Mouse (Mus musculus) CD4-positive, CD25-positive, alpha-beta regulatory T cell, adult 9 weeks (primary cell): ENCODE data around the gene Vkorc1l1. TPM values are rescaled to one million over a fixed set of nuclear protein-coding genes. Genes with fewer than 3 reads are reported as not detected.

ENCODE experiments used
- polyA plus RNA-seq: library from polyadenylated mRNA; unstranded; fragments of 100-300 nt; shearing (Covaris generic); gene quantifications from one replicate; pipeline ENCODE4 v1.2.1, GENCODE M21; 2017

Vkorc1l1 gene
- 5.5 TPM for polyA plus RNA-seq

GRCm38 (mm10) chr5:129941495-129942045 is at the start of gene Vkorc1l1:
Gene Vkorc1l1, plus strand, starts transcription at chr5:129941970.

GRCm38 (mm10) chr5:129895198-129896088 is 46.3 kb upstream of the Vkorc1l1 start, which contains the start of gene Zbed5:
Gene Zbed5, plus strand, starts transcription at chr5:129895723.

DNA sequence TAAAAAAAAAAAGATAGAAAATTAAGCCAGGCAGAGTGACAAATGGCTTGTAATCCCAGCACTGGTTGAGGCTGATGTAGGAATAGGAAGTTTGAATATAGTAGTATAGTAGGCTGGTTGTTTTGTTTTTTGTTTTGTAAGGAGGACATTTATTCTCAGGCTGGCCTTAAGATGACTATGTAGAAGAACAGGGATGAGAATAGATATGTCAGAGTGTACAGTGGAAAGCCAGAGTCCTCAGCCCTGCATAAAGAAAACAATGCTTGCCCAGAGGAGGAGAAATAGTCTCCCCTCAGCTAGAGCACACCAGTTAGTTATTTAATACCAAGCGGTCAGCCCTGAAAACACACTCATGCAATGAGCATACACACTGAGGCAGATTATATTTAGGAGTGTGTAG is 43.3 kb upstream of the Vkorc1l1 start, which contains the start of gene Phkg1:
TSS of gene Phkg1 (minus strand) at position 101 of the 400 bp plus-strand sequence.

GRCm38 (mm10) chr5:129908242-129908965 is 33.4 kb upstream of the Vkorc1l1 start, which contains the start of gene Nupr1l:
Gene Nupr1l, plus strand, starts transcription at chr5:129908540.

DNA sequence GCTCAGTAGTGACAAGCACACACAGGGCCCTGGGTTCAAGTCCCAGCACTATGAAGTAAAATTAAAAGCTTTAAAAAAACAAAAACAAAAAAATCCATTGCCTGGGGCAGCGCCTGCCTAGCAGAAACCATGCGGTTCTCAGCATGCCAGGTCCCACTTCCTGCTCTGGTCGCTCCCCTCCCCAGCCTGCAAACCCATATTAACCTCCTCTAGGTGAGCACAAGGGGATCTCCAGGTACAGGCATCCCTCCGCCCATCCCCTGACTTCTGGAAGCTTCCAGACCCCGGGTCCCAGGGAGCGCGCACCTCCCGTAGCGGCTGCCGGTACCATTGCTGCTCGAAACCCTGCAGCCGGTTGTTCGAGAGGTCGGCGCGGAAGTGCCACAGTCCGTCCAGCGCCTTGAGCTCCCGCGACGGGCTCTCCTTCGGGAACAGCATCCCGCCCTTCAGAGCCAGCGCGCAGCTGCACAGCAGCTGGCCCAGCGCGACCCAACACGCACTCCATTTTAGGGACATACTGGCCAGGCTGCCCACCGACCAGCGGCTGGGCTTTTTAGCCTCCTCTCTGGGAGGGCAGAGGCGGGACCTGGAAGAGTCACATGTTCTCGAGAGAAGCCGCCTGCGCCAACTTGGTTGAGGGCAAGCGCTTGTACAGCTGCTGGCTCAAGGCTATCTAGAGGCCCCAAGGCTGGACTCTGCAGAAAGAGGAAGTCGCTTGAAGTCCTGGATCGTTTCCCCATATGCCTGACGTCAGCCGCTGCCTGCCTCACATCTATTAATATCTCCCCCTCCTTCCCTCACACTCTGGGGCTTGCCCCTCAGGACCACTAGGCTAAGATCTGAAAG is 60.8 kb downstream of the Vkorc1l1 start, which contains the start of gene Gusb:
TSS of gene Gusb (minus strand) at position 749 of the 846 bp plus-strand sequence.

GRCm38 (mm10) chr5:130029142-130029897 is 87.5 kb downstream of the Vkorc1l1 start, which contains the start of the genes Asl and Crcp:
Gene Asl, minus strand, starts transcription at chr5:130029247.
Gene Crcp, plus strand, starts transcription at chr5:130029290.

Other genes starting within 250 kb of the Vkorc1l1 start
- gene Sept14, start 233.5 kb upstream of the Vkorc1l1 start, polyA plus RNA-seq = not detected
- gene Mrps17, start 226.5 kb upstream of the Vkorc1l1 start, polyA plus RNA-seq = 127 TPM
- 33.3 TPM for gene Nipsnap2, start 216.9 kb upstream of the Vkorc1l1 start, polyA plus RNA-seq
- gene Psph, start 154.5 kb upstream of the Vkorc1l1 start, polyA plus RNA-seq = 74.7 TPM
- 34.6 TPM for gene Sumf2, start 95.0 kb upstream of the Vkorc1l1 start, polyA plus RNA-seq
- gene Chchd2, start 54.5 kb upstream of the Vkorc1l1 start, polyA plus RNA-seq = 362 TPM
- 1.3 TPM for gene Zbed5, start 46.2 kb upstream of the Vkorc1l1 start, polyA plus RNA-seq
- gene Phkg1, start 43.4 kb upstream of the Vkorc1l1 start, polyA plus RNA-seq = 0.33 TPM
- gene Nupr1l, start 33.4 kb upstream of the Vkorc1l1 start, polyA plus RNA-seq = not detected
- 58.3 TPM for gene Gusb, start 61.1 kb downstream of the Vkorc1l1 start, polyA plus RNA-seq
- gene Asl, start 87.3 kb downstream of the Vkorc1l1 start, polyA plus RNA-seq = 97.4 TPM
- 56.1 TPM for gene Crcp, start 87.3 kb downstream of the Vkorc1l1 start, polyA plus RNA-seq
- gene Tpst1, start 131.4 kb downstream of the Vkorc1l1 start, polyA plus RNA-seq = 1.7 TPM
- gene Kctd7, start 202.9 kb downstream of the Vkorc1l1 start, polyA plus RNA-seq = 7.8 TPM
- gene Rabgef1, start 229.8 kb downstream of the Vkorc1l1 start, polyA plus RNA-seq = 40.9 TPM